Comparison of ENCODE assay signal across 13 mouse cellular contexts in genomic region chr6:136910247-136910890, GRCm38 (mm10). TPM values are rescaled to one million over a fixed set of nuclear protein-coding genes. Genes with fewer than 3 reads are reported as not detected.
DNase-seq lines count a peak whose midpoint lies in the region; ATAC-seq lines count a peak whose summit lies in the region.
"Had no signal": no experiment of that assay in that cellular context is flagged by ENCODE, and none has a peak within 500 bp of the region (broad histone marks: within the 10 kb centered on the region; RNA-seq: fewer than 3 reads in every experiment).

No protein-coding gene starts in this region.

- no peak overlapping the region for H3K4me2 ChIP-seq in kidney, embryonic 16.5 days (replicated peaks; ENCODE audit: low read depth, low read length)
- no peak overlapping the region for H3K4me2 ChIP-seq in embryonic facial prominence, embryonic 13.5 days
- H3K4me2 ChIP-seq in lung, embryonic 16.5 days (ENCODE audit: low read depth, low read length): no peak overlapping the region
- no peak overlapping the region for H3K4me2 ChIP-seq in hindbrain, embryonic 12.5 days (replicated peaks)

- ATAC-seq in kidney, embryonic 16.5 days (ENCODE audit: low FRiP score, low TSS enrichment): peak; percentile 29; the same call in 1 of the 2 replicates
- ATAC-seq in embryonic facial prominence, embryonic 13.5 days (ENCODE audit: insufficient number of reproducible peaks, insufficient read depth, low FRiP score, low TSS enrichment, low read depth): 0 out of 2 replicates have a peak, but pooled peaks have one; percentile 59
- ATAC-seq in lung, embryonic 16.5 days (ENCODE audit: low read depth): peak; percentile 46
- no peak for ATAC-seq in hindbrain, embryonic 12.5 days (ENCODE audit: low FRiP score)
- ATAC-seq in inflammation-experienced regulatory T-cells, adult 6 months: no peak
- ATAC-seq: midbrain, embryonic 16.5 days had no signal

- peaks cover 16% of the 10 kb centered on the region for H3K4me1 ChIP-seq in kidney, embryonic 16.5 days (ENCODE audit: insufficient read depth, low read length)
- H3K4me1 ChIP-seq in embryonic facial prominence, embryonic 13.5 days: peaks cover 43% of the 10 kb centered on the region
- H3K4me1 ChIP-seq in lung, embryonic 16.5 days (replicated peaks; ENCODE audit: control insufficient read depth, insufficient read depth, low read length): peaks cover 36% of the 10 kb centered on the region
- H3K4me1 ChIP-seq in hindbrain, embryonic 12.5 days: peaks cover 8% of the 10 kb centered on the region

- WGBS in kidney, embryonic 16.5 days: 68% methylated on average over 9 of the region's 9 CpGs
- 61% methylated on average over 9 of the region's 9 CpGs for WGBS in embryonic facial prominence, embryonic 13.5 days
- WGBS in lung, embryonic 16.5 days: 44% methylated on average over 9 of the region's 9 CpGs
- 87% methylated on average over 9 of the region's 9 CpGs for WGBS in hindbrain, embryonic 12.5 days

- H3K27me3 ChIP-seq in kidney, embryonic 16.5 days (ENCODE audit: insufficient read depth, low read length): no peaks in the 10 kb centered on the region; the same call in 1 of the 2 replicates
- H3K27me3 ChIP-seq in embryonic facial prominence, embryonic 13.5 days: no peaks in the 10 kb centered on the region
- H3K27me3 ChIP-seq in lung, embryonic 16.5 days (ENCODE audit: control insufficient read depth, insufficient read depth, low read depth, low read length): no peaks in the 10 kb centered on the region
- no peaks in the 10 kb centered on the region for H3K27me3 ChIP-seq in hindbrain, embryonic 12.5 days

- no peak overlapping the region for H3K9ac ChIP-seq in kidney, embryonic 16.5 days (replicated peaks; ENCODE audit: low read length)
- no peak overlapping the region for H3K9ac ChIP-seq in embryonic facial prominence, embryonic 13.5 days
- H3K9ac ChIP-seq in lung, embryonic 16.5 days (ENCODE audit: low read length): no peak overlapping the region
- H3K9ac ChIP-seq in hindbrain, embryonic 12.5 days: no peak overlapping the region

- H3K36me3 ChIP-seq in kidney, embryonic 16.5 days (ENCODE audit: insufficient read depth, low read length): no peaks in the 10 kb centered on the region
- H3K36me3 ChIP-seq in embryonic facial prominence, embryonic 13.5 days: no peaks in the 10 kb centered on the region
- no peaks in the 10 kb centered on the region for H3K36me3 ChIP-seq in lung, embryonic 16.5 days (ENCODE audit: control insufficient read depth, insufficient read depth, low read length)
- no peaks in the 10 kb centered on the region for H3K36me3 ChIP-seq in hindbrain, embryonic 12.5 days

- DNase-seq in kidney, adult 9 months: no peak
- DNase-seq in adipocyte (ENCODE audit: low spot score): peak; percentile 33
- no peak for DNase-seq in cerebellum, adult 9-10 months
- DNase-seq: cerebellum, adult 2 months; gastrocnemius, postnatal 36 days; liver had no signal

- H3K27ac ChIP-seq in kidney, embryonic 16.5 days (ENCODE audit: low read length): peak overlapping the region; percentile 36; the same call in 1 of the 2 replicates
- no peak overlapping the region for H3K27ac ChIP-seq in embryonic facial prominence, embryonic 13.5 days
- peak overlapping the region; percentile 86 for H3K27ac ChIP-seq in lung, embryonic 16.5 days (ENCODE audit: low read length)
- no peak overlapping the region for H3K27ac ChIP-seq in hindbrain, embryonic 12.5 days

- no peaks in the 10 kb centered on the region; the same call in 1 of the 2 replicates for H3K9me3 ChIP-seq in kidney, embryonic 16.5 days (ENCODE audit: low read length)
- no peaks in the 10 kb centered on the region for H3K9me3 ChIP-seq in embryonic facial prominence, embryonic 13.5 days
- no peaks in the 10 kb centered on the region for H3K9me3 ChIP-seq in lung, embryonic 16.5 days (ENCODE audit: control insufficient read depth, low read length)
- H3K9me3 ChIP-seq in hindbrain, embryonic 12.5 days (replicated peaks): no peaks in the 10 kb centered on the region

- H3K4me3 ChIP-seq in kidney, embryonic 16.5 days (ENCODE audit: low read length): no peak overlapping the region
- no peak overlapping the region for H3K4me3 ChIP-seq in embryonic facial prominence, embryonic 13.5 days
- H3K4me3 ChIP-seq in lung, embryonic 16.5 days (ENCODE audit: low read length): no peak overlapping the region
- no peak overlapping the region for H3K4me3 ChIP-seq in hindbrain, embryonic 12.5 days
- H3K4me3 ChIP-seq: erythroblast, embryonic 14.5 days had no signal

RNA-seq across cellular contexts. Expression of gene Erp27, which starts 11.6 kb away (rescaled TPM):
- 0.22 and 0.23 TPM in 2 replicates for polyA plus RNA-seq in kidney, embryonic 16.5 days (2015; fragmentation: Nextera tagmentation; extraction: Ambion mirVana)
- 0.30 TPM in 1 of 2 replicates, not detected in the other for polyA plus RNA-seq in embryonic facial prominence, embryonic 13.5 days (2015; fragmentation: Nextera tagmentation; extraction: Ambion mirVana)
- 0.35 and 0.97 TPM in 2 replicates for polyA plus RNA-seq in lung, embryonic 16.5 days (2015; fragmentation: Nextera tagmentation; extraction: Ambion mirVana)
- polyA plus RNA-seq in hindbrain, embryonic 12.5 days (2016; fragmentation: Nextera tagmentation; extraction: Ambion mirVana): not detected in 2 replicates
- 1 to 10 TPM; 1.1 to 2.1 (median 1.1) TPM for polyA plus RNA-seq in inflammation-experienced regulatory T-cells, adult 6 months (2017; shearing (Covaris generic))
- polyA plus RNA-seq: erythroblast, embryonic 14.5 days had no signal

RNA-seq across cellular contexts. Expression of gene Pde6h, which starts 13.3 kb away (rescaled TPM):
- 0.49 and 0.55 TPM in 2 replicates for polyA plus RNA-seq in kidney, embryonic 16.5 days (2015; fragmentation: Nextera tagmentation; extraction: Ambion mirVana)
- 0.30 TPM in 1 of 2 replicates, not detected in the other for polyA plus RNA-seq in embryonic facial prominence, embryonic 13.5 days (2015; fragmentation: Nextera tagmentation; extraction: Ambion mirVana)
- 0.20 TPM in 1 of 2 replicates, not detected in the other for polyA plus RNA-seq in lung, embryonic 16.5 days (2015; fragmentation: Nextera tagmentation; extraction: Ambion mirVana)
- not detected in 2 replicates for polyA plus RNA-seq in hindbrain, embryonic 12.5 days (2016; fragmentation: Nextera tagmentation; extraction: Ambion mirVana)
- not detected for polyA plus RNA-seq in inflammation-experienced regulatory T-cells, adult 6 months (2017; shearing (Covaris generic))
- polyA plus RNA-seq: erythroblast, embryonic 14.5 days had no signal

RNA-seq across cellular contexts. Expression of gene Arhgdib, which starts 31.3 kb away (rescaled TPM):
- polyA plus RNA-seq in kidney, embryonic 16.5 days (2015; fragmentation: Nextera tagmentation; extraction: Ambion mirVana): 67.6 and 69.5 TPM in 2 replicates
- 85.4 and 93.8 TPM in 2 replicates for polyA plus RNA-seq in embryonic facial prominence, embryonic 13.5 days (2015; fragmentation: Nextera tagmentation; extraction: Ambion mirVana)
- polyA plus RNA-seq in lung, embryonic 16.5 days (2015; fragmentation: Nextera tagmentation; extraction: Ambion mirVana): 85.2 and 98.2 TPM in 2 replicates
- polyA plus RNA-seq in hindbrain, embryonic 12.5 days (2016; fragmentation: Nextera tagmentation; extraction: Ambion mirVana): 27.7 and 29.0 TPM in 2 replicates
- 1,000 to 10,000 TPM; 2,255 to 2,929 (median 2,357) TPM for polyA plus RNA-seq in inflammation-experienced regulatory T-cells, adult 6 months (2017; shearing (Covaris generic))

RNA-seq across cellular contexts. Expression of gene Mgp, which starts 34.7 kb away (rescaled TPM):
- polyA plus RNA-seq in kidney, embryonic 16.5 days (2015; fragmentation: Nextera tagmentation; extraction: Ambion mirVana): 226 and 274 TPM in 2 replicates
- 101 and 192 TPM in 2 replicates for polyA plus RNA-seq in embryonic facial prominence, embryonic 13.5 days (2015; fragmentation: Nextera tagmentation; extraction: Ambion mirVana)
- polyA plus RNA-seq in lung, embryonic 16.5 days (2015; fragmentation: Nextera tagmentation; extraction: Ambion mirVana): 1,118 and 1,160 TPM in 2 replicates
- polyA plus RNA-seq in hindbrain, embryonic 12.5 days (2016; fragmentation: Nextera tagmentation; extraction: Ambion mirVana): 16.6 and 35.9 TPM in 2 replicates
- not detected for polyA plus RNA-seq in inflammation-experienced regulatory T-cells, adult 6 months (2017; shearing (Covaris generic))
- polyA plus RNA-seq: erythroblast, embryonic 14.5 days had no signal

RNA-seq across cellular contexts. Expression of gene Art4, which starts 52.8 kb away (rescaled TPM):
- 5.6 and 6.4 TPM in 2 replicates for polyA plus RNA-seq in kidney, embryonic 16.5 days (2015; fragmentation: Nextera tagmentation; extraction: Ambion mirVana)
- polyA plus RNA-seq in embryonic facial prominence, embryonic 13.5 days (2015; fragmentation: Nextera tagmentation; extraction: Ambion mirVana): 2.8 and 3.1 TPM in 2 replicates
- 7.1 and 7.8 TPM in 2 replicates for polyA plus RNA-seq in lung, embryonic 16.5 days (2015; fragmentation: Nextera tagmentation; extraction: Ambion mirVana)
- polyA plus RNA-seq in hindbrain, embryonic 12.5 days (2016; fragmentation: Nextera tagmentation; extraction: Ambion mirVana): 0.47 and 0.75 TPM in 2 replicates
- 1 to 10 TPM in 2 of 3 experiments, not detected in 1; 1.5 to 2.3 TPM for polyA plus RNA-seq in inflammation-experienced regulatory T-cells, adult 6 months (2017; shearing (Covaris generic))

Comparison
In these comparisons a context has a peak if more than half of its experiments do, and no peak if none do; other contexts are left out.
1. ATAC-seq: peak in kidney, embryonic 16.5 days (single experiment), embryonic facial prominence, embryonic 13.5 days (single experiment) and lung, embryonic 16.5 days (single experiment); none in hindbrain, embryonic 12.5 days (single experiment) and inflammation-experienced regulatory T-cells, adult 6 months (single experiment).
2. H3K27ac ChIP-seq: peak in kidney, embryonic 16.5 days (single experiment) and lung, embryonic 16.5 days (single experiment); none in embryonic facial prominence, embryonic 13.5 days (single experiment) and hindbrain, embryonic 12.5 days (single experiment).
3. RNA of gene Arhgdib, which starts 31.3 kb away (polyA plus RNA-seq): 2,255 to 2,929 TPM in inflammation-experienced regulatory T-cells, adult 6 months; 85.4 to 93.8 TPM in embryonic facial prominence, embryonic 13.5 days, 85.2 to 98.2 TPM in lung, embryonic 16.5 days, 67.6 to 69.5 TPM in kidney, embryonic 16.5 days and 27.7 to 29.0 TPM in hindbrain, embryonic 12.5 days; every median in the first group is over 10 times any median in the second.